Mouse (Mus musculus): ENCODE results near the gene Btg1. TPM values are rescaled to one million over a fixed set of nuclear protein-coding genes. Genes with fewer than 3 reads are reported as not detected.

Gene Btg1
- polyA plus RNA-seq, 1 experiment = 35.5 TPM

DNA sequence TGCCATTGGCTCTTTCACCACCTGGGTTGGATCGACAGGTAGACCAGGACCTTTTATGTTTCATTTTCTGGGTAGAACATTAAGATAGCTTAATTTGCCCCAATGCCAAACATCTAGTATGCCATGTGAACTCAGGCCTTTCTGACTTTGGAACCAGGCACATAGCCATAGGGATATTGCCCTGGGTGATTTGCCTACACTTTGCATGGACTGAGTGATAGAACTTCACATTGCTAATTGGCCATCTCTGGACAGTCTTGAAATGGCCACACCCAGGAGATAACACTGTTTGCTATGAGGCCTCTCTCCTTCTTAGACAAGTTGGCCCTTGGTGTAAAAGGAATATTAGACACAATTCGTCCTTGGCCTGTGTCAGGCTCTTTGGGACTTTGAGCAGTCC is 7.6 kb downstream of the Btg1 start:
- H3K4me1 ChIP-seq (ENCODE audit: control insufficient read depth, insufficient read depth, low read length) = peaks cover 29% of the 10 kb centered on the region
- DNase-seq = no peak
- H3K36me3 ChIP-seq (ENCODE audit: control insufficient read depth, insufficient read depth, low read length) = peaks cover 6% of the 10 kb centered on the region

DNA sequence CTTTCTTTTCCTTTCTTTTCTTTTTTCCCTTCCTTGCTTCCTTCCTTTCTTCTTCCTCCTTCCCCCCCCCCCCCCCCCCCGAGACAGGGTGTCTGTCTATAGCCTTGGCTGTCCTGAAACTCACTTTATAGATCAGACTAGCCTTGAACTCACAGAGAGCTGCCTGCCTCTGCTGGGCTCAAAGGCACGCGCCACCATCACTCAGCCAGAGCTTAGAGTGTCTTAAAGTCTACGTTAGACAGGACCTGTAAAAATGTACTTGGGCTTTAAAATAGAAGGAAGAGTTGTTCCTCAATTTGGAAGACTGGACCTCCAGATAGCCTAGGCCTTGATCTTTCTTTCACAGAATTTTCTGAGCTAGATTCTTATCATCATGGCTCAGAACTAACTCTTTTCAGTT is 8.3 kb downstream of the Btg1 start:
- Histone ChIP-seq H3K4me3 (ENCODE audit: insufficient read depth, low read depth, low read length) (no peak overlapping the region), H3K27ac (ENCODE audit: insufficient read depth, low read depth, low read length) (no peak overlapping the region), H3K4me1 (ENCODE audit: control insufficient read depth, insufficient read depth, low read length) (peaks cover 27% of the 10 kb centered on the region), H3K27me3 (replicated peaks; ENCODE audit: control insufficient read depth, insufficient read depth, low read length) (no peaks in the 10 kb centered on the region), H3K36me3 (ENCODE audit: control insufficient read depth, insufficient read depth, low read length) (peaks cover under 1% of the 10 kb centered on the region; the same call in 1 of the 2 replicates)
- TF ChIP-seq CTCF (conservative IDR thresholded peaks at IDR 0.05; ENCODE audit: insufficient read depth, insufficient read length, low read depth, low read length) (no peak), POLR2A (IDR thresholded peaks at IDR 0.05; ENCODE audit: low read depth, low read length) (no peak)
- DNase-seq = no peak
- 91% methylated on average over 4 of the region's 4 CpGs for WGBS

More for the DNA sequence above, 7.6 kb downstream of the Btg1 start:
- TF ChIP-seq POLR2A (IDR thresholded peaks at IDR 0.05; ENCODE audit: low read depth, low read length) = no peak
- no peak for TF ChIP-seq CTCF (conservative IDR thresholded peaks at IDR 0.05; ENCODE audit: insufficient read depth, insufficient read length, low read depth, low read length)
- WGBS = 82% methylated on average over 2 of the region's 2 CpGs
- no peaks in the 10 kb centered on the region for H3K27me3 ChIP-seq (replicated peaks; ENCODE audit: control insufficient read depth, insufficient read depth, low read length)
- H3K27ac ChIP-seq (ENCODE audit: insufficient read depth, low read depth, low read length) = no peak overlapping the region
- no peak overlapping the region for H3K4me3 ChIP-seq (ENCODE audit: insufficient read depth, low read depth, low read length)

DNA sequence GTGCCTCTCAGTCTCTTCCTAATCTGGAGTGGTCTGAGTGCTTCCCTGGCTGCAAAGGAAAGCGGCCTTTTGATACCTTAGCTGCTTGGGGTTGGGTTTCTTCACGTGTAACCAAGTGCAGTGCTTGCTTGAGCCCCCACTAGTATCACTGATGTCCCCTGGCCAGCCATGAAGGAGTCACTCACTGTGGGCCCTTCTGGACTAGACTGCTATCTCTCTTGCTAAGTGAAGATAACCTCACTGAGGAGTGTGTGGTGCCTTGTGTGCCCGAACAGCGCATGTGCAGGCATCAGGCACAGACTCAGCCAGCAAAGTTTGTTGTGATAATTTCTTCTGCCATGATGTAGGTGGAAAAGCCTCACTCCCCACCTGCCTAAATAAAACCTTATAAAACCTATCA is 8.9 kb downstream of the Btg1 start:
- WGBS = 75% methylated on average over 4 of the region's 4 CpGs
- Histone ChIP-seq H3K4me1 (ENCODE audit: control insufficient read depth, insufficient read depth, low read length) (peaks cover 28% of the 10 kb centered on the region), H3K36me3 (ENCODE audit: control insufficient read depth, insufficient read depth, low read length) (no peaks in the 10 kb centered on the region; the same call in 1 of the 2 replicates), H3K27ac (ENCODE audit: insufficient read depth, low read depth, low read length) (no peak overlapping the region), H3K4me3 (ENCODE audit: insufficient read depth, low read depth, low read length) (no peak overlapping the region), H3K27me3 (replicated peaks; ENCODE audit: control insufficient read depth, insufficient read depth, low read length) (no peaks in the 10 kb centered on the region)
- no peak for DNase-seq
- no peak for TF ChIP-seq CTCF (conservative IDR thresholded peaks at IDR 0.05; ENCODE audit: insufficient read depth, insufficient read length, low read depth, low read length)
- TF ChIP-seq POLR2A (IDR thresholded peaks at IDR 0.05; ENCODE audit: low read depth, low read length) = no peak

DNA sequence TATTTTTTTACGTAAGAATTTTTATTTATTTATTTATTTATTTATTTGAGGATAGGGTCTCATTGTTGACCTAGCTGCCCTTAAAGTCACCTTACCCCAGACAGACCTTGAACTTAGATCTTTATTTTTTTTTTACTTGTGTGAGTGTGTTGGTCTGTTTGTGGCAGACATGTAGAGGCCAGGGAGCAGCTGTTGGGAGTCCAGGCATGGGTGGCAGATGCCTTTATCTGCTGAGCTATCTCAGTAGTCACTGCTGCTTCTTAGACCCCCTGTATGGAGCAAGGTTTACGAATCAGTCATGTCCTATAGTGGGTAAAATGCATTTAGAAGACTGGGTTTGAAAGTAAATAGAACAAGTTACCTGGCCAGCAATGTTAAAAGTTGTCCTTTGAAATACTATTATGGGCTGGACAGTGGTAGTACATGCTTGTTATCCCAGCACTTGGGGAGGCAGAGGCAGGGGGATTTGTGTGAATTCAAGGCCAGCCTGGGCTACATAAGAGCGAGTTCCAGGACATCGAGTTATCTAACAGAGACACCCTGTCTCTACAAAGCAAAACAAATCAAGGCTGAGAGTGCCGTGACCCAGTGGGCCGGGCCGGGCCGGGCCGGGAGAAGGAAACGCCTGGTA is 9.4 kb downstream of the Btg1 start:
- no peak for DNase-seq
- Histone ChIP-seq H3K27me3 (replicated peaks; ENCODE audit: control insufficient read depth, insufficient read depth, low read length) (no peaks in the 10 kb centered on the region), H3K36me3 (ENCODE audit: control insufficient read depth, insufficient read depth, low read length) (no peaks in the 10 kb centered on the region; the same call in 1 of the 2 replicates), H3K4me1 (ENCODE audit: control insufficient read depth, insufficient read depth, low read length) (peaks cover 24% of the 10 kb centered on the region), H3K4me3 (ENCODE audit: insufficient read depth, low read depth, low read length) (no peak overlapping the region), H3K27ac (ENCODE audit: insufficient read depth, low read depth, low read length) (no peak overlapping the region)
- TF ChIP-seq POLR2A (IDR thresholded peaks at IDR 0.05; ENCODE audit: low read depth, low read length) = no peak
- no peak for TF ChIP-seq CTCF (conservative IDR thresholded peaks at IDR 0.05; ENCODE audit: insufficient read depth, insufficient read length, low read depth, low read length)
- WGBS = 85% methylated on average over 10 of the region's 10 CpGs

DNA sequence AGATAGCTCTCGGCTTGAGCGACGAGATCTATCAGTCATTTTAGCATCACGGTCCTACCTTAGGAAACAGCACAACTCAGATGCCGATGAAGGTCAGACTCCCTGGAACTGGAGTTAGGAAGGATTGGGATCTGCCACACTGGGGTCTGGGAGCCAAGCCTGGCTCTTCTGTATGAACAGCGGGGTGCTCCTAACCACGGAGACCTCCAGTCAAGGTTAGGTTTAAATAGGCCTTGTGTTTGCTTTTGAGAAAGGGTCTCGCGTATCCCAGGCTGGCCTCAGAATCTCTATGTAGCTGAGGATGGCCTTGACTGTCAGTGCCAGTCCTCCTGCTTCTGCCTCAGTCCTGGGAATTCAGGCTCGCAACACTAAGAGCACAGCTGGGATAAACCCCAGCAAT is 10.5 kb downstream of the Btg1 start:
- H3K27me3 ChIP-seq (replicated peaks; ENCODE audit: control insufficient read depth, insufficient read depth, low read length) = no peaks in the 10 kb centered on the region
- no peak overlapping the region for H3K27ac ChIP-seq (ENCODE audit: insufficient read depth, low read depth, low read length)
- no peak for DNase-seq
- H3K36me3 ChIP-seq (ENCODE audit: control insufficient read depth, insufficient read depth, low read length) = no peaks in the 10 kb centered on the region
- no peak overlapping the region for H3K4me3 ChIP-seq (ENCODE audit: insufficient read depth, low read depth, low read length)
- TF ChIP-seq CTCF (conservative IDR thresholded peaks at IDR 0.05; ENCODE audit: insufficient read depth, insufficient read length, low read depth, low read length) = no peak
- no peak for TF ChIP-seq POLR2A (IDR thresholded peaks at IDR 0.05; ENCODE audit: low read depth, low read length)
- H3K4me1 ChIP-seq (ENCODE audit: control insufficient read depth, insufficient read depth, low read length) = peaks cover 20% of the 10 kb centered on the region
- 96% methylated on average over 10 of the region's 10 CpGs for WGBS

DNA sequence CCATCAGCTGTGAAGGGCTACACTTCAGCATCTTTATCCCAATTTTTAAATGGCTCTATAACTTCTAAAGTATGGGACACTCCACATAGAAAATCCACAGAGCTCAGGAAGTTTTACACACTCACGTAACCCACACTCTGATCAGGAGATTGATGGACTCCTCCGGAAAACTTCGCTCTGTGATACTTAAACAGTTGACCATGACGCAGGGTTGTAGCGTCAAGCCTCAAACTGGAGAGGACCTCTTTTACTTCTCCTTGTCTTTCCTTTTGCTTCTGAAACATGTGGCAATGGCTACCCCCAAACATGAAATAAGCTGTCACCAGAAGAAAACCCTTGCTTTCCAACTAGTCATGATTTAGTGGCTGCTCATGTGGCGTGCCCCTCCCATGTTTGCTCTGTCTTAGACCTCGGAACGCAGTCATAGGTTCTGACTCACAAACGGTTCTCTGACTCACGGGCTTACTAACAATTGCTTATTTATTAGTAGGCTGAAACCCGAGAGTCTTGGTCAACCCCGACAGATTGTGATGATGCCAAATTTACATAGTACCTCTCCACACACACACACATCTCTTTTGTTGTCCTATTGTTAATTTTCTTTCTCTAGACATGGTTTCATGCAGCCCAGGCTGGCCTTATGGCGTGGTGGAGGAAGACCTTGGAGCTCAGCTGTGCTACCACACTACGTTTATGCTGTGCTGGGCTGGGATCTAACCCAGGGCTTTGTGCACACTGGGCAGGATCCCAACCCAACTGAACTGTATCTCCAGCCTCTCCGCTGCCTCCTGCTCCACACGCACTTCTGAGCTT is 11.5 kb downstream of the Btg1 start:
- WGBS = 72% methylated on average over 16 of the region's 16 CpGs
- no peak for DNase-seq
- no peak overlapping the region for H3K27ac ChIP-seq (ENCODE audit: insufficient read depth, low read depth, low read length)

DNA sequence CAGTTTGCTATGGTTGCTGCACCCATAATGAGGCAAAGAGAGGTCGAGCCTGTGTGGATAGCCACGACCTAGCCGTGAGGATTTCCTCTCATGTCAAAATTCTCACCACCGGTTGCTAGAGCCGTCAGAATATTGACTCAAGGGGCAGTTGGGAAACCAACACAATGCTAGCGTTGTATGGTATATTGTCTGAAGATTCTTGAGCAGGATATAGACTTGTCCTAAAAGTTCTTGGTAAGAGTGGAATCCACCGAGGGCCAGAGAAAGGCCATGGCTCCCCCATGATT is 12.1 kb downstream of the Btg1 start:
- H3K27ac ChIP-seq (ENCODE audit: insufficient read depth, low read depth, low read length) = no peak overlapping the region
- H3K4me1 ChIP-seq (ENCODE audit: control insufficient read depth, insufficient read depth, low read length) = peaks cover 23% of the 10 kb centered on the region
- no peak for DNase-seq
- TF ChIP-seq POLR2A (IDR thresholded peaks at IDR 0.05; ENCODE audit: low read depth, low read length) (no peak), CTCF (conservative IDR thresholded peaks at IDR 0.05; ENCODE audit: insufficient read depth, insufficient read length, low read depth, low read length) (no peak)
- no peaks in the 10 kb centered on the region for H3K36me3 ChIP-seq (ENCODE audit: control insufficient read depth, insufficient read depth, low read length)
- no peak overlapping the region for H3K4me3 ChIP-seq (ENCODE audit: insufficient read depth, low read depth, low read length)
- 68% methylated on average over 7 of the region's 7 CpGs for WGBS
- no peaks in the 10 kb centered on the region for H3K27me3 ChIP-seq (replicated peaks; ENCODE audit: control insufficient read depth, insufficient read depth, low read length)

More for the DNA sequence above, 11.5 kb downstream of the Btg1 start:
- no peak for TF ChIP-seq POLR2A (IDR thresholded peaks at IDR 0.05; ENCODE audit: low read depth, low read length)
- TF ChIP-seq CTCF (conservative IDR thresholded peaks at IDR 0.05; ENCODE audit: insufficient read depth, insufficient read length, low read depth, low read length) = no peak
- Histone ChIP-seq H3K36me3 (ENCODE audit: control insufficient read depth, insufficient read depth, low read length) (no peaks in the 10 kb centered on the region), H3K4me1 (ENCODE audit: control insufficient read depth, insufficient read depth, low read length) (peaks cover 25% of the 10 kb centered on the region), H3K4me3 (ENCODE audit: insufficient read depth, low read depth, low read length) (no peak overlapping the region), H3K27me3 (replicated peaks; ENCODE audit: control insufficient read depth, insufficient read depth, low read length) (no peaks in the 10 kb centered on the region)
